ENCODE assay signal across 11 mouse cellular contexts in genomic region chr2:151967176-151967750, GRCm38 (mm10). TPM values are rescaled to one million over a fixed set of nuclear protein-coding genes. Genes with fewer than 3 reads are reported as not detected.
DNase-seq lines count a peak whose midpoint lies in the region; ATAC-seq lines count a peak whose summit lies in the region.
"Had no signal": no experiment of that assay in that cellular context is flagged by ENCODE, and none has a peak within 500 bp of the region (broad histone marks: within the 10 kb centered on the region; RNA-seq: fewer than 3 reads in every experiment).

No protein-coding gene starts in this region.

- H3K27me3 ChIP-seq in neural tube, embryonic 11.5 days (ENCODE audit: control insufficient read depth, insufficient read depth, low read length): no peaks in the 10 kb centered on the region
- peaks cover 24% of the 10 kb centered on the region; the same call in 1 of the 2 replicates for H3K27me3 ChIP-seq in hindbrain, embryonic 10.5 days (ENCODE audit: insufficient read depth, poor library complexity, severe bottlenecking)
- no peaks in the 10 kb centered on the region for H3K27me3 ChIP-seq in midbrain, embryonic 11.5 days (ENCODE audit: control insufficient read depth, insufficient read depth, low read length)

- H3K4me2 ChIP-seq in neural tube, embryonic 11.5 days (ENCODE audit: low read depth): peak overlapping the region; percentile 65
- peak overlapping the region; percentile 72 for H3K4me2 ChIP-seq in midbrain, embryonic 11.5 days

- WGBS in neural tube, embryonic 11.5 days: 30% methylated on average over 9 of the region's 9 CpGs
- WGBS in hindbrain, embryonic 10.5 days: 21% methylated on average over 9 of the region's 9 CpGs
- 16% methylated on average over 9 of the region's 9 CpGs for WGBS in midbrain, embryonic 11.5 days

- peak overlapping the region; percentile 90 for H3K27ac ChIP-seq in neural tube, embryonic 11.5 days (ENCODE audit: low read depth, low read length)
- peak overlapping the region; percentile 93 for H3K27ac ChIP-seq in hindbrain, embryonic 10.5 days
- H3K27ac ChIP-seq in midbrain, embryonic 11.5 days (ENCODE audit: low read depth, low read length): peak overlapping the region; percentile 89
- H3K27ac ChIP-seq: layer of hippocampus, adult 2 months; liver, embryonic 14.5 days had no signal

- peaks cover 34% of the 10 kb centered on the region for H3K4me1 ChIP-seq in neural tube, embryonic 11.5 days (ENCODE audit: control insufficient read depth, insufficient read depth, low read length)
- H3K4me1 ChIP-seq in hindbrain, embryonic 10.5 days (replicated peaks): peaks cover 93% of the 10 kb centered on the region
- peaks cover 78% of the 10 kb centered on the region for H3K4me1 ChIP-seq in midbrain, embryonic 11.5 days (ENCODE audit: control insufficient read depth, insufficient read depth, low read length)

- ATAC-seq in neural tube, embryonic 11.5 days (ENCODE audit: insufficient read depth, low FRiP score, low TSS enrichment): 0 out of 2 replicates have a peak, but pooled peaks have one; percentile 8
- peak; percentile 58 for ATAC-seq in midbrain, embryonic 11.5 days (ENCODE audit: low FRiP score)

- H3K36me3 ChIP-seq in neural tube, embryonic 11.5 days (ENCODE audit: control insufficient read depth, insufficient read depth, low read length): no peaks in the 10 kb centered on the region; the same call in 1 of the 2 replicates
- peaks cover 28% of the 10 kb centered on the region for H3K36me3 ChIP-seq in hindbrain, embryonic 10.5 days
- H3K36me3 ChIP-seq in midbrain, embryonic 11.5 days (ENCODE audit: control insufficient read depth, insufficient read depth, low read length): peaks cover 6% of the 10 kb centered on the region

- peak overlapping the region; percentile 2; the same call in 1 of the 2 replicates for H3K9ac ChIP-seq in neural tube, embryonic 11.5 days (ENCODE audit: low read length)
- H3K9ac ChIP-seq in midbrain, embryonic 11.5 days (ENCODE audit: low read length): peak overlapping the region; percentile 58
- H3K9ac ChIP-seq: liver, embryonic 14.5 days had no signal

- H3K4me3 ChIP-seq in neural tube, embryonic 11.5 days (ENCODE audit: low read depth, low read length): no peak overlapping the region
- peak overlapping the region; percentile 56 for H3K4me3 ChIP-seq in hindbrain, embryonic 10.5 days
- peak overlapping the region; percentile 14; the same call in 1 of the 2 replicates for H3K4me3 ChIP-seq in midbrain, embryonic 11.5 days (ENCODE audit: low read depth, low read length)
- H3K4me3 ChIP-seq: layer of hippocampus, adult 2 months had no signal

- no peaks in the 10 kb centered on the region for H3K9me3 ChIP-seq in neural tube, embryonic 11.5 days (ENCODE audit: control insufficient read depth, low read length)
- no peaks in the 10 kb centered on the region for H3K9me3 ChIP-seq in hindbrain, embryonic 10.5 days
- no peaks in the 10 kb centered on the region for H3K9me3 ChIP-seq in midbrain, embryonic 11.5 days (ENCODE audit: control insufficient read depth, low read length)

- peak; percentile 73 for DNase-seq in neural tube, embryonic 11.5 days (ENCODE audit: low spot score)
- DNase-seq in neural tube, embryonic 10.5 days (ENCODE audit: extremely low spot score, low spot score): no peak
- peak; percentile 65 for DNase-seq in hindbrain, embryonic 10.5 days (ENCODE audit: low spot score)
- peak; percentile 92 for DNase-seq in midbrain, embryonic 11.5 days (ENCODE audit: low spot score, missing footprints)
- DNase-seq in thymus, postnatal 4 days: no peak
- DNase-seq in MN1 (ENCODE audit: low spot score): no peak
- no peak for DNase-seq in kidney, postnatal 14 days
- DNase-seq: heart, postnatal 4 days; thymus, postnatal 25 days had no signal

RNA-seq across cellular contexts. Expression of gene Fam110a, which starts 12.8 kb away (rescaled TPM):
- polyA plus RNA-seq in neural tube, embryonic 11.5 days (2014; fragmentation: Nextera tagmentation; extraction: Ambion mirVana): 82.2 and 92.9 TPM in 2 replicates
- 99.4 and 149 TPM in 2 replicates for polyA plus RNA-seq in hindbrain, embryonic 10.5 days (2016; fragmentation: Nextera tagmentation; extraction: Ambion mirVana)
- 85.9 and 96.4 TPM in 2 replicates for polyA plus RNA-seq in midbrain, embryonic 11.5 days (2014; fragmentation: Nextera tagmentation; extraction: Ambion mirVana)

RNA-seq across cellular contexts. Expression of gene Slc52a3, which starts 29.0 kb away (rescaled TPM):
- polyA plus RNA-seq in neural tube, embryonic 11.5 days (2014; fragmentation: Nextera tagmentation; extraction: Ambion mirVana): 1.0 and 1.1 TPM in 2 replicates
- polyA plus RNA-seq in hindbrain, embryonic 10.5 days (2016; fragmentation: Nextera tagmentation; extraction: Ambion mirVana): 0.90 and 1.3 TPM in 2 replicates
- polyA plus RNA-seq in midbrain, embryonic 11.5 days (2014; fragmentation: Nextera tagmentation; extraction: Ambion mirVana): 0.64 and 0.88 TPM in 2 replicates

RNA-seq across cellular contexts. Expression of gene Angpt4, which starts 56.3 kb away (rescaled TPM):
- polyA plus RNA-seq in neural tube, embryonic 11.5 days (2014; fragmentation: Nextera tagmentation; extraction: Ambion mirVana): 0.23 and 0.34 TPM in 2 replicates
- 0.22 and 0.31 TPM in 2 replicates for polyA plus RNA-seq in hindbrain, embryonic 10.5 days (2016; fragmentation: Nextera tagmentation; extraction: Ambion mirVana)
- polyA plus RNA-seq in midbrain, embryonic 11.5 days (2014; fragmentation: Nextera tagmentation; extraction: Ambion mirVana): 0.12 and 0.37 TPM in 2 replicates

Comparison
In these comparisons a context has a peak if more than half of its experiments do, and no peak if none do; other contexts are left out.
1. DNase-seq: peak in neural tube, embryonic 11.5 days (single experiment), hindbrain, embryonic 10.5 days (single experiment) and midbrain, embryonic 11.5 days (single experiment); none in neural tube, embryonic 10.5 days (single experiment), thymus, postnatal 4 days (single experiment), MN1 (single experiment) and kidney, postnatal 14 days (single experiment).
2. Peak in every context shown above with its lines, with median percentiles within 50 percentile points of each other: H3K27ac ChIP-seq.